Mouse (Mus musculus) layer of hippocampus, adult 18-20 months (tissue): ENCODE data around the gene Phkb. TPM values are rescaled to one million over a fixed set of nuclear protein-coding genes. Genes with fewer than 3 reads are reported as not detected.
"Not testable (repeated sequence)": the region's sequence is repeated elsewhere in the genome, so short reads cannot be mapped to it uniquely, and the experiment has no call there.

Source experiments
- DNase-seq, 2 experiments: peaks; one replicate each; pipeline ENCODE4 v3.0.0; 2022; ENCODE audit warnings: low spot score in 2 of 2
- long read RNA-seq: library from polyadenylated mRNA; stranded (forward); transcript quantifications from one replicate; pipeline ENCODE4 v2.0.0, GENCODE M21; 2021
- total RNA-seq, 2 experiments: library from RNA; stranded (reverse); gene quantifications; 2 replicates each; pipeline ENCODE4 v1.2.3; 2021

Gene Phkb
- total RNA-seq, result 10 to 100 TPM; 40.3 to 43.9 TPM
- long read RNA-seq, full-length matches to known transcripts, result 9 of 43 reads
- long read RNA-seq, partial matches to known transcripts, result 2 of 43 reads
- long read RNA-seq, other reads (novel, unspliced or antisense), result 32 of 43 reads

GRCm38 (mm10) chr8:85840657-85841488 is at the start of gene Phkb, which contains the start of gene Itfg1:
TSS of gene Phkb (plus strand) at chr8:85840959.
TSS of gene Itfg1 (minus strand) at chr8:85840921.
- peak; percentile 85 to 92 for DNase-seq

DNA sequence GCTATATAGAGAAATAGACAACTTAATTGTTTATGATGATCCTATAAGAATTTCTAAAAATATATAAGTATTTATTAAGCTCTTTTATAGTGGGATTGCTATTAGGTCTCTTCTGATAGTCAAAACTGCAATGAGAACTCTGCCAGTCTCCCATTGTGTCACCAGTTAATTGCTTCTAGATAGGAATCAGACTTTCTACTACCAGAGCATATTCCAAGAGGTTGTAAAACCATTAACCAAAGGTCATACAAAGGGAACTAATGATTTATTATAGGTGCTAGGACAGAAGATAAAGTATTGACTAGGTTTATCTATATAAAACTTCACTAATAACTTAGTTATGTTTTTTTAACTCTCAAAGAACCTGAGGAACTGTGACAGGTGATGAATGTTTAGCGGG is 44.4 kb upstream of the Phkb start:
- DNase-seq, result not testable (repeated sequence)

- DNase-seq, result no peak
Measured at GRCm38 (mm10) chr8:85800164-85800563, 40.6 kb upstream of the Phkb start.

GRCm38 (mm10) chr8:85801408-85801807 is 39.4 kb upstream of the Phkb start:
- no peak for DNase-seq

DNA sequence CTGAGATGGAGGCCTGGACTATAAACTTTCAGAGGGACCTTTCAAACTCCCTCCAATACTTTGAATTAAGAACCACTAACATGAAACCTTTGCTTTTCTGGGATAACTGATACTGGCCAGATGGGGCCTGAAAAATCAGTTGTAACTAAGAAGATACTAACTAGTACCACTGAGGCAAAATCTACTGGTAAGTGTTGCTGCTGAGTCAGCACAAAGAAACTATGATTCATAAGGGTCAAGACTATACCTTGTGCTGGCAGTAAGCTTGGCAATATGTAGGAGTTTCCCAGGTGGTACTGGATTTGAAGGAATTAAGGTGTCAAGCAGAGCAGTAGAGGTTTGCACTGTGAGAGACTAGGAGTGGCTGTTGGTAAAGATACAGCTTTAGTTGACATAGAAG is 27.1 kb upstream of the Phkb start:
- DNase-seq, result no peak

- DNase-seq, result no peak
Measured at GRCm38 (mm10) chr8:85839916-85840656, 673 bp upstream of the Phkb start.

- peak in 1 of 2 experiments; percentile 7 for DNase-seq
Measured at GRCm38 (mm10) chr8:85841489-85841795, 683 bp downstream of the Phkb start.

DNA sequence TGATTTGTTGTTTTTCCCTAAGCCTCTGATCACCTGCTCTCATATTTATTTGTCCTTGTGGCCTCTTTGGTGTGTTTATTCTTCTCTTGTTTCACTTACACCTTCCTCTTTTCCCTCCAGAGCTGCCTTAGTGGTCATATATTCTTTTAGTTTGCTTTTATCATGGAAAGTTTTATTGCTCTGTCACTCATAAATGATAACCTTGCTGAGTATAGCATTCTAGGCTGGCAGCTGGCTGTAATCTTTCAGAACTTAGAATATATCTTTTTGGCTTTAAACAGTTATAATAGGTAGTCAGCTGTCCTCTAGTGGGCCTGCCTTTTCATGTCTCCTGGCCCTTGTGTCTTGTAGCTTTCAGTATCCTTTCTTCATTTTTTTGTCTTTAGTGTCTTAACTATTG is 5.1 kb downstream of the Phkb start:
- no peak for DNase-seq

DNA sequence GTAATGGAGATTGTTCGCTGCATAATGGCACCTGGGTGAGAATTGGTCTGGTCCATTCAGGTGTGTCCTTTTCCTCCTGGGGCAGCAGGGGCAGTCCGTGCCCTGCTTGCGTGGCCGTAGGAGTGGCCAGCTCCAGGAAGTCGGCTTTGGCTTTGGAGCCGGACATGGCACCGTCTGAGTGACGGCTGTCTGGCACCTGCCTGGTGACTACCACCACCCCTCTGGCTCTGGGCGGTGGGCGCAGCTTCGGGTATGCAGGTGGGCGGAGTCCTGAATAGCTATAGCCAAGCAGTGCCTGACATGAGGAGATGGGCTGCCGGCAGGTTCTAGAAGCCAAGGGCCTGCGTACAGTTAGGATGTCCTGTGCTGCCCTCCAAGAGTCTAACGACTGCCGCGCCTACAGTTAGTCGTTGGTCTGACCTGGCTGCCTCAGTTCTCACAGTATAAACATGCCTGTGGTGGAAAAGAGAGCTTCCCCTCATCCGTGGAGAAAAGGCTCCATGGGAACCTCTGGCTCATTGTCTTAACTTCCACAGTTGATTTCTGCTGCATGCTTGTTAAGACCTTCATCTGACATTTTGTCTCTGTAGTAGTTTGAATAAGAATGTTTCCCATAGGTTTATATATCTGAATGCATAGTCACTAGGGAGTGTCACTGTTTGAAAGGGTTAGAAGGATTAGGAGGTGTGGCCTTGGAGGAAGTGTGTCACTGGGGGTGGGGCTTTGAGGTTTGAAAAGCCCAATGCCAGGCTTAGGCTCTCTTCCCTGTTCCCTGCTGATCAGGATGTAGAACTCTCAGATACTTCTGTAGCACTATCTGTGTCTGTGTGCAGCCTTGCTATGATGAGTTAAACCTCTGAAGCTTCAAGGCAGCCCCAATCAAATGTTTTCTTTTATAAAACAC is 13.7 kb downstream of the Phkb start:
- DNase-seq, result no peak

- DNase-seq, result not testable (repeated sequence)
Measured at GRCm38 (mm10) chr8:85857227-85857896, 16.6 kb downstream of the Phkb start.

DNA sequence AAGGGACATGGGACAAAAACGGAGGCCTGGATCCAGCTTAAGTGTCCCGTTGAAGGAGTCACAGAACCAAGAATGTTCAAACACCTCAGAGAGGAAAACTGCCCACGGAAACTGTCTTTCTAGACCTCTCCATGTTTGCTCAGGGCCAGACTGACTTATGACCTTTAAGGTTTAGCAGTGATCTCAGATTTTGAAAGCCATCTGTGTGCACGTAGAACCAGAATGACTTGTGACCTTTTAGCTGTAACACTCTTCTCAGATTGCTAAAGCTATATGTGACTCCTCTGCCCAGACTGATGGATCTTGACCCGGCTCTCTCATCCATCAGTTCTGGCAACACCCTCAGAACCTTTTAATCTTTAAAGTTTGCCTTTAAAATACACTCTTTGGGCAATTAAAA is 19.9 kb downstream of the Phkb start:
- DNase-seq, result no peak

GRCm38 (mm10) chr8:85862381-85862780 is 21.6 kb downstream of the Phkb start:
- DNase-seq, result no peak

DNA sequence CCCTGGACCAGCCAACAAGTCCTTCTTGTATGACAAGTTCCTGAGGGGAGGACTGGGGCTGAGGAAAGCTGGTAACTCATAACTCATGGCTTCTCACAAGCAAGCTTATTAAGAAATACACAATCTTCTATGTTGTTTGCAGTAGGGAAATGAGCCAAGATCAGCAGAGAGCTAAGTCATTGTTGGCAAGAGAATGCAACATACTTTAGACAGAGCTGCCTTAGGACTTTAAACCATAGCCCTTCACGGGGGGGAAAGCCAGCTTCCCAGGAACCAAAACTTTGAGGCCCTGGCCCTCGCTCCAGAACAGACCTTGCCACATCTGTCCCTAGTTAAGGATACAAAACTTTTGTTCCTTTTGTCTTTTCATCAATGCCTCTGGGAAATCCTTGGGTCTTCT is 30.9 kb downstream of the Phkb start:
- no peak for DNase-seq

- no peak for DNase-seq
Measured at GRCm38 (mm10) chr8:85877976-85878375, 37.2 kb downstream of the Phkb start.

DNA sequence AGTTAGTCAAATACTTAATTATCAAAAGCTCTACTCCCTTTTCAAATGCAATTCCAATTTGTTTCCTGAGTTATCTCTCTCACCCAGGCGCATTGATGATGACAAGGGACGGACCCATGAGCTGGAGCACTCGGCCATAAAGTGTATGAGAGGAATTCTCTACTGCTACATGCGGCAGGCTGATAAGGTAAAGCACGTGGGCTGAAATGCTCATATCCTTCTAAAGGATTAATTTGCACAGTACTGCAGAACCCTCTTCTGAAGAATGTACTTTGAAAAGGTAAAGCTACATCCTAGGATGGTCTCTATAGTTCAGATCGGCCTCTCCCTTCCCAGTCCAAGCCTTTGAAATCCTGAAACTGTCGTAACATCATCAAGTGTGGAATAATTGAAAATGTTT is 38.9 kb downstream of the Phkb start:
- DNase-seq, result no peak

DNA sequence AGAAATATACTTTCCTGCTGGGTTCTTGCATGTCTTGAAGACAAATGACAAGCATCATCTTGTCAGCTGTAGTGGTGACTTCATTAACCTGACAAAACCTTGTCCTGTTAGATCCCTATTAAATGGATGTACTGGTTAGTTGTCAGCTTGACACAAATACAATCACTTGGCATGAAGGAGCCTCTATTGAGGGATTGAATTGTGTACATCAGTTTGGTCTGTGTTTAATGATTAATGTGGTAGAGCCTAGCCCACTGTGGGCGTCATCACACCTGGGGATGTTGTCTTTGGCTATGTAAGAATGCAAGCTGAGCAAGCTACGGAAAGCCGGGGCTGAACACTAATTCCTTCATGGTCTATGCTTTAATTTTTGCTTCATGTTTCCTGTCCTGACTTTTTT is 44.1 kb downstream of the Phkb start:
- no peak for DNase-seq

DNA sequence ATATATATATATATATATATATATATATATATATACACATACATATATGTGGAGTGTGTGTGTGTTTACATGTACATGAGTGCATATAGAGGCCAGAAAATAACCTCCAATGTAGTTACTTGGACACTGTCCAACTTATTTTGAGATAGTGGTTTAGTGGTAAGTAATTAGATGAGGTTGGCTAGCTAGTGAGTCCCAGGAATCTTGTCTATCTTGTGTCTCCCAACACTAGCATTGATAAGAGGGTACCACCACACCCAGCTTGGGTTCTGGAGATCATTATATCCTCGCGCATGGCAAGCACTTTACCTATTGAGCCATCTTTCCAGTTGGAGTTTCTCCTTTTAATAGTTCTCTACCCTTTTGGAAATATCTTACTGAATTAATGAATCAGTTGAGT is 56.9 kb downstream of the Phkb start:
- no peak for DNase-seq

DNA sequence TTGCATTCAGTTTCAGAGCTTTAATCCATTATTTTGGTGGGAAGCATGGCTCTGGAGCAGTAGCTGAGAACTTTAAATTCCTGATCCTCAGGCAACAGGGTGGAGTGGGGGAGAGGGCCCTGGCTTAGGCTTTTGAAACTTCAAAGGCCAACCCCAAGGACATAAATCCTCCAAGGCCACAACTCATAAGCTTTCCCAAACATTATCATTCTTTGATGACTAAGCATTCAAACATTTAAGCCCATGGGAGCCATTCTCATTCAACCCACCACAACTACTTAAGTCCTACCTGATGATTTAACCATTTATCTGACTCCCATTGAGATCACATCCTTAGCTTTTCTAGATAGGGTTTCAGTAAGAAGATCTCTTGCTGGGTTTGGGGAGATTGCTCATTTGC is 84.2 kb downstream of the Phkb start:
- no peak for DNase-seq

DNA sequence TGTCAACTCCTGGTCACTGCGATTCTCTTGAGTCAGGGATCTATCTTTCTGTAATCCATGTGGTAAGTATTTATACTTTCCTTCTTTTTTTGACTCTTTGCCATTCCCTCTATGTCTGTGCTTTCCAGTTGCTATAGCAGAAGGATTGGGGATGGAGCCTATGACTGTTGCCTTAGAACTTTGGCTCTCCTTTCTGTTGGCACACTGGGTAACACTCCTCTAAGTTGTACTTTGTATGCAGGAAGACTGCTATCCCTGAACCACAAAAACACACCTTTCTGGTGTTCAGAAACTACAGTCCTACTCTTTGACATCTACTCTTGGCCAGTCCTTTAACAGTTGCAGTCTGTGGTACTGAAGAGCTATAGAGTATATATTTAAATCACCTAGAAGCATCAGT is 84.8 kb downstream of the Phkb start:
- no peak for DNase-seq

GRCm38 (mm10) chr8:85926107-85926506 is 85.3 kb downstream of the Phkb start:
- DNase-seq, result peak in 1 of 2 experiments; percentile 30

- no peak for DNase-seq
Measured at GRCm38 (mm10) chr8:85936148-85936547, 95.4 kb downstream of the Phkb start.
